Mouse (Mus musculus) myocyte (in vitro differentiated cells): ENCODE data around the gene Riok2. TPM values are rescaled to one million over a fixed set of nuclear protein-coding genes. Genes with fewer than 3 reads are reported as not detected.
A peak's percentile ranks its signal among the peaks of the same experiment; 100 is the strongest.

Experiments
- H3K27me3 ChIP-seq: one replicate; pipeline ENCODE4 v1.6.1; 2011; ENCODE audit not compliant: control insufficient read depth, insufficient read depth, insufficient read length
- H3K36me3 ChIP-seq: one replicate; pipeline ENCODE4 v1.6.1; 2011; ENCODE audit not compliant: control insufficient read depth, insufficient read depth
- H3K4me2 ChIP-seq: one replicate; pipeline ENCODE4 v1.6.1; 2011; ENCODE audit warnings: low read depth, control low read depth
- H3K4me3 ChIP-seq: one replicate; pipeline ENCODE4 v1.5.1; 2011; ENCODE audit warnings: mild to moderate bottlenecking, control low read depth, moderate library complexity
- H3K79me2 ChIP-seq: one replicate; pipeline ENCODE4 v1.6.1; 2011; ENCODE audit not compliant: control insufficient read depth, insufficient read depth
- H3ac ChIP-seq: one replicate; pipeline ENCODE4 v1.6.1; 2011; ENCODE audit not compliant: control insufficient read depth, insufficient read length
- CEBPB ChIP-seq: IDR thresholded peaks from 2 replicates; pipeline ENCODE4 v1.6.1; 2011; ENCODE audit warnings: mild to moderate bottlenecking, moderate library complexity; ENCODE audit not compliant: poor library complexity, insufficient read depth, severe bottlenecking
- E2F4 ChIP-seq: IDR thresholded peaks from one replicate; pipeline ENCODE4 v1.6.1; 2011; ENCODE audit warnings: mild to moderate bottlenecking, control low read depth, moderate library complexity; ENCODE audit not compliant: insufficient read depth
- MAX ChIP-seq: IDR thresholded peaks from one replicate; pipeline ENCODE4 v1.6.1; 2011; ENCODE audit warnings: low read depth, mild to moderate bottlenecking, control low read depth
- MYOD1 ChIP-seq, 3 experiments: IDR thresholded peaks; one replicate each; pipeline ENCODE4 v1.6.1; 2011; ENCODE audit warnings: control low read depth in 2 of 3, low read depth in 2 of 3, mild to moderate bottlenecking in 2 of 3, moderate library complexity in 1 of 3; ENCODE audit not compliant: insufficient read length in 2 of 3, control insufficient read depth in 1 of 3
- MYOG ChIP-seq, 3 experiments: IDR thresholded peaks; one replicate each; pipeline ENCODE4 v1.6.1; 2011; ENCODE audit warnings: control low read depth in 2 of 3, low read depth in 2 of 3, mild to moderate bottlenecking in 2 of 3; ENCODE audit not compliant: insufficient read length in 2 of 3, control insufficient read depth in 1 of 3, insufficient read depth in 1 of 3
- POLR2A ChIP-seq: IDR thresholded peaks from one replicate; pipeline ENCODE4 v1.6.1; 2011; ENCODE audit warnings: low read depth, mild to moderate bottlenecking, control low read depth, moderate library complexity; ENCODE audit not compliant: insufficient read length
- POLR2AphosphoS2 ChIP-seq: IDR thresholded peaks from one replicate; pipeline ENCODE4 v1.6.1; 2011; ENCODE audit warnings: low read depth, control low read depth; ENCODE audit not compliant: insufficient read length
- REST ChIP-seq: IDR thresholded peaks from one replicate; pipeline ENCODE4 v1.6.1; 2011; ENCODE audit warnings: mild to moderate bottlenecking, control low read depth, moderate library complexity; ENCODE audit not compliant: insufficient read depth, insufficient read length
- SRF ChIP-seq: IDR thresholded peaks from one replicate; pipeline ENCODE4 v1.6.1; 2011; ENCODE audit warnings: low read depth; ENCODE audit not compliant: control insufficient read depth, insufficient read length
- TCF12 ChIP-seq: IDR thresholded peaks from one replicate; pipeline ENCODE4 v1.6.1; 2011; ENCODE audit warnings: mild to moderate bottlenecking, control low read depth; ENCODE audit not compliant: poor library complexity, insufficient read depth, severe bottlenecking
- TCF3 ChIP-seq: IDR thresholded peaks from one replicate; pipeline ENCODE4 v1.6.1; 2011; ENCODE audit warnings: low read depth, control low read depth; ENCODE audit not compliant: insufficient read length
- USF1 ChIP-seq: IDR thresholded peaks from one replicate; pipeline ENCODE4 v1.6.1; 2011; ENCODE audit warnings: low read depth, mild to moderate bottlenecking, control low read depth, moderate library complexity
- polyA plus RNA-seq: library from polyadenylated mRNA; unstranded; fragments of >200 nt; fragmentation: generic; extraction: Trizol; gene quantifications from one replicate; pipeline ENCODE4 v1.2.1, GENCODE M21; 2012; ENCODE audit warnings: missing spikeins

Gene Riok2
- polyA plus RNA-seq, 1 experiment: 13.3 TPM

DNA sequence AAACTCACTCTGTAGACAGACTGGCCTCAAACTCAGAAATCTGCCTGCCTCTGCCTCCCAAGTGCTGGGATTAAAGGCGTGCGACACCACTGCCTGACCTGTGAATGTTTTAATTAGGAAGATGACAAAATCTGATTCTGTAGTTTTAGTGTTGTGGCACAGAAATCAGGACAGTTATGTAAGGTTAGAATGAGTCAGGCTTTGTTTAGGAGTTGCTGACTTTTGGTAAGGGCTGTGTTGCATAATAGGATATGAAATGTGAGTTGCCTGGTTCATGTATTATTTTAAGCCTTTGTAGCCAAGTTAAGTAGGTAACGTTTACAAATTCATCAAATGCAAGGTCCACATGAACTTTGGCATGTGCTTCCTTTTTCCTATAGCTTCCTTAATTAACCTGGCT is 1.5 kb downstream of the Riok2 start:
- no peak overlapping the region for H3ac ChIP-seq

DNA sequence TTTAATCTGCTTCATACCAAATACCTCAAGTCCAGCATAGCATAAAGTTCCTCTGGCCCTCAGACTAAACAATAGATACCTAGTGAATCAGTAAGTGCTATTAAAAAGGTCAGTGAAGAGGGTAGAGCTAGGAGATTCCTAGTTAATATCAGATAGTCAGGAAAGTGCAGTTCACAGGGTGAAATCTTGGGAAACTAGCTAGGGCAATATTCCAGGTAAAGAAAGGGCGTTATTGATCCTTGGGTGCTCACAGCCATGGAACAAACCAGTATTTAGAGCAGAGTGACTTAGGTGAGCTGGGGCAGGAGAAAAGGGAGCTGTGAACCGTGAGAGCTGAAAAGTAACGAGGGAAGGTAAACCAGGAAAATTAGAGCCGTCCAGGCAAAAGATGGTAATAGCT is 9.6 kb downstream of the Riok2 start:
- peaks cover 71% of the 10 kb centered on the region for H3K36me3 ChIP-seq
- peaks cover 12% of the 10 kb centered on the region for H3K79me2 ChIP-seq
- H3K4me3 ChIP-seq: no peak overlapping the region
- no peaks in the 10 kb centered on the region for H3K27me3 ChIP-seq
- H3ac ChIP-seq: no peak overlapping the region
- H3K4me2 ChIP-seq: no peak overlapping the region
- TF ChIP-seq TCF3 (no peak), E2F4 (no peak), MAX (no peak), MYOD1 (IDR thresholded peaks at IDR 0.05; ENCODE audit: control insufficient read depth in 1 of 3, insufficient read length in 2 of 3, low read depth in 2 of 3) (no peak)

More for the DNA sequence above, 1.5 kb downstream of the Riok2 start:
- Histone ChIP-seq H3K27me3 (no peaks in the 10 kb centered on the region), H3K79me2 (peaks cover 51% of the 10 kb centered on the region), H3K4me2 (peak overlapping the region; percentile 88), H3K4me3 (peak overlapping the region; percentile 87), H3K36me3 (peaks cover 11% of the 10 kb centered on the region)
- TF ChIP-seq TCF3: no peak
- TF ChIP-seq CEBPB: peak; percentile 49; the same call in 1 of the 2 replicates
- no peak for TF ChIP-seq MYOG (IDR thresholded peaks at IDR 0.05; ENCODE audit: control insufficient read depth in 1 of 3, insufficient read depth in 1 of 3, insufficient read length in 2 of 3, low read depth in 2 of 3)
- no peak for TF ChIP-seq MAX

- Histone ChIP-seq H3K27me3 (no peaks in the 10 kb centered on the region), H3K79me2 (peaks cover 7% of the 10 kb centered on the region), H3K4me2 (no peak overlapping the region), H3K4me3 (no peak overlapping the region), H3K36me3 (peaks cover 74% of the 10 kb centered on the region), H3ac (no peak overlapping the region)
- no peak for TF ChIP-seq CEBPB
These were observed 10.4 kb downstream of the Riok2 start for GRCm38 (mm10) chr17:17384502-17384901.

DNA sequence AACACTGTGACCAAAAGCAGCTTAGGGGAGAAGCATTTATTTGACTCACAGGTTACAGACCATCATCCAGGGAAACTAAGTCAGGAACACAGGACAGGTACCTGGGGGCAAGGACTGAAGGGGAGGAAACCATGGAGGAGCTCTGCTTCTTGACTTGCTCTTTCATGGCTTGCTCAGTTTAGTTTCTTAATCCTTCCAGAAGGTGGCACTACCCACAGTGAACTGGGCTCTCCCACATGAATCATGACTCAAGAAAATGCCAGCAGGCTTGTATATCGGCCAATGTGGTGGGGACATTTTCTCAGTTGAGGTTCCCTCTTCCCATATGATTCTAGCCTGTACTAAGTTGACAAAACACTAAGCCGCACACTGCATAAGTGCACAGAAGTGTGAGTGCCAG is 12.0 kb downstream of the Riok2 start:
- Histone ChIP-seq H3K4me3 (no peak overlapping the region), H3K79me2 (no peaks in the 10 kb centered on the region), H3ac (no peak overlapping the region), H3K36me3 (peaks cover 67% of the 10 kb centered on the region), H3K27me3 (no peaks in the 10 kb centered on the region), H3K4me2 (no peak overlapping the region)
- no peak for TF ChIP-seq MAX
- no peak for TF ChIP-seq POLR2A
- TF ChIP-seq MYOG (IDR thresholded peaks at IDR 0.05; ENCODE audit: control insufficient read depth in 1 of 3, insufficient read depth in 1 of 3, insufficient read length in 2 of 3, low read depth in 2 of 3): no peak
- no peak for TF ChIP-seq POLR2AphosphoS2
- TF ChIP-seq MYOD1 (IDR thresholded peaks at IDR 0.05; ENCODE audit: control insufficient read depth in 1 of 3, insufficient read length in 2 of 3, low read depth in 2 of 3): no peak
- no peak for TF ChIP-seq E2F4
- no peak for TF ChIP-seq USF1

DNA sequence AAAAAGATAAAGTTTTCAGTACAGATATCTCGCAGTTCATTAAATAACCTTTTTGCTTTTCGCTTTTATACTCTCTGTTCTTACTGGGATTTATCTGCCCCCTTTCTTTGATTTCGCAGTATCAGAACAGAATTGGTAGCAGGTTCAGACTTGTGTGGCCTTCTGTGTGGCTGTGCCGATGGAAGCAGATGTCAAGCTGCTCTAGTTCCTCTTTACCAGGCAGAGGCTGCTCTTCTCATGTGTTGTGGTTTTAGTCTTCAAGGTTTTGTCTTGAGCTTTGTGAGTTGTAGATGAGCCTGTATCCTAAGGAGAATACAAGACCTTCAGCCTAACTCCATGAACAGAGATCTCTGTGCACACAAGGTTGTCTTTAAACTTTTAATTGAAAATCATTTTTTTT is 17.7 kb downstream of the Riok2 start:
- no peaks in the 10 kb centered on the region for H3K27me3 ChIP-seq
- H3K4me3 ChIP-seq: no peak overlapping the region
- H3K36me3 ChIP-seq: peaks cover 40% of the 10 kb centered on the region
- H3ac ChIP-seq: no peak overlapping the region
- H3K4me2 ChIP-seq: no peak overlapping the region
- no peak for TF ChIP-seq MYOG (IDR thresholded peaks at IDR 0.05; ENCODE audit: control insufficient read depth in 1 of 3, insufficient read depth in 1 of 3, insufficient read length in 2 of 3, low read depth in 2 of 3)
- no peak for TF ChIP-seq TCF3
- no peak for TF ChIP-seq MYOD1 (IDR thresholded peaks at IDR 0.05; ENCODE audit: control insufficient read depth in 1 of 3, insufficient read length in 2 of 3, low read depth in 2 of 3)
- no peak for TF ChIP-seq CEBPB
- TF ChIP-seq POLR2AphosphoS2: no peak
- TF ChIP-seq POLR2A: no peak
- no peak for TF ChIP-seq E2F4
- no peak for TF ChIP-seq MAX
- no peak for TF ChIP-seq REST
- no peak for TF ChIP-seq SRF
- TF ChIP-seq TCF12: no peak
- no peaks in the 10 kb centered on the region for H3K79me2 ChIP-seq

DNA sequence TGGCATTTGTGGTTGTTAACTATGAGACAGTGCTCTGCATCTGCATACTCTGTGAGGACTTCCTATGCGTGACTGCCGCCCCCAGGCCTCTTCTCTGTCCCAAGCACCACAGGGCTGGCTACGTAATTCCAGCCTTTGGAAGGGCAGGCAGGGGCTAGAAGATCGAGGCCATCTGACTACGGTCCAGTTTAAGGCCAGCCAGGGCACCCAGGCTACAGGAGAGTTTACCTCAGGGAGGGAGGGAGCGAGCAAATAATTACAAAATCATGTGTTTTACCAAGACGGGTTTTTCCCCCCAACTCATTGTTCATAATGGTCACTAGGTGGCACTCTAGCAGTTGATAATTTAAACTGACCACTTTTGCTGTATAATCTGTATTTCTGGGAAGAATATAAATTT is 18.8 kb downstream of the Riok2 start:
- no peak overlapping the region for H3ac ChIP-seq
- TF ChIP-seq USF1 (no peak), REST (no peak), SRF (no peak), TCF3 (no peak), POLR2A (no peak), MAX (no peak), MYOD1 (IDR thresholded peaks at IDR 0.05; ENCODE audit: control insufficient read depth in 1 of 3, insufficient read length in 2 of 3, low read depth in 2 of 3) (no peak), MYOG (IDR thresholded peaks at IDR 0.05; ENCODE audit: control insufficient read depth in 1 of 3, insufficient read depth in 1 of 3, insufficient read length in 2 of 3, low read depth in 2 of 3) (no peak), E2F4 (no peak), CEBPB (no peak), TCF12 (no peak)
- no peaks in the 10 kb centered on the region for H3K79me2 ChIP-seq
- H3K27me3 ChIP-seq: no peaks in the 10 kb centered on the region
- H3K36me3 ChIP-seq: peaks cover 30% of the 10 kb centered on the region
- H3K4me2 ChIP-seq: no peak overlapping the region
- no peak overlapping the region for H3K4me3 ChIP-seq
